Mouse (Mus musculus) testis, postnatal 14 days (tissue): ENCODE measurements at regions not wholly inside any gene's neighbourhood (a gene's known extent, or its start where the extent isn't known, plus 50 kb on each side); places are given as distances from the start of the nearest gene placed in this dataset.

Source experiments
- DNase-seq: peaks from one replicate; pipeline ENCODE4 v3.0.0; 2021; ENCODE audit warnings: low spot score

DNA sequence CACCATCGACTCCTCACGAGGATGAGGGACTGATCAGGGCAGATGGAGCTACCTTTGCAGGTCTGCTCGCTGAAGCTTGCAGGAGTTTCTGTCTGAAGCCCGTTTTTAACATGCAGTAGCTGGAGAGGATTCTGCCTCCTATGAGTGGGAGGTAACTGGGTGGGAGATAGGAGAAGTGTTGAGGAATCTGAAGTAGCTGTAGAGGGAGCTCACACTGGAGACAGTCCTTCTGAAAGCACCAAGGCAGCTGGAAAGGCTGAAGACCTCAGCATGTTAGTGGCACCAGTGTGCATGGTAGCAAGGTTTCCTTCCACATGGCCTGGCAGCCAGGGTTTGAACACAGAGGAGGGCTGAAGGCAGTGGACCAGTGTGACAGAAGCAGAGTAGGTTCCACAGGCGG, 254.5 kb downstream of the Drd1 start:
- no peak for DNase-seq

DNA sequence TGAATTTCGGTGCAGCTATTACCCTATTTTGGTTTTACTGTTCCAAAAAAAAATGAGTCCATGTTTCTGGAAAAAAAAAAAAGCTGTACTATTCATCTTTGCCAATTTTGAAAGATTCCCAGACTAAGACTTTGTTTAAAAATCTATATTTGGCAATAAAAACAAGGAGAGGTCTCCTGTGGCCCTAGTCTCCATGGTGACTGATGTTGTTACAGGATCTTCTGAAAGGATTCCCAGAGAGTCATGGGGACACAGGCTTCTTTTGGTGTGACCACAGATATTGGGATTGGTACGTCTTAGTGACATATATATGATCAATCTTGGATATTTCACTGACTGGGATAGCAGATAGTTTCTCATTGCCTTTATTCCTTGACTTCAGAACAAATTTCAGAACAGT, 266.7 kb downstream of the Drd1 start:
- no peak for DNase-seq

DNA sequence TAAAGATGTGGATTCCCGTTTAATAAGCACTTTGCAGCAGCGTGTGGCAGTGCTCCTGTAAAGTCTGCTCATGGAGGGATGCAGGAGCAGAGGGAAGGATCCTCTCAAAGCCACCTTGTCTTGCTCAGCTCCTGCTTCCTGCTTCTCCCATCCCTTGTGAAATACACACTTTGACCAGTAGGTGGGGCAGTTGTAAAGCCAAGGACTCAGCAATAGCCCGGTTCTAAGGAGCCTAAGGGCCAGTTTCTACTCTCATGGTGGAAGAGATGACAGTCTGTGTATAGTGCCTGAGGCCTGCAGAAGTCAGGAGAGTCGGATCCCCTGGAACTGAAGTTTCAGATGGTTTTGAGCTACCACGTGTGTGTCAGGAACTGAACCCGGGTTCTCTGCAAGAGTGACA, 272.0 kb downstream of the Drd1 start:
- DNase-seq, result peak; percentile 53

DNA sequence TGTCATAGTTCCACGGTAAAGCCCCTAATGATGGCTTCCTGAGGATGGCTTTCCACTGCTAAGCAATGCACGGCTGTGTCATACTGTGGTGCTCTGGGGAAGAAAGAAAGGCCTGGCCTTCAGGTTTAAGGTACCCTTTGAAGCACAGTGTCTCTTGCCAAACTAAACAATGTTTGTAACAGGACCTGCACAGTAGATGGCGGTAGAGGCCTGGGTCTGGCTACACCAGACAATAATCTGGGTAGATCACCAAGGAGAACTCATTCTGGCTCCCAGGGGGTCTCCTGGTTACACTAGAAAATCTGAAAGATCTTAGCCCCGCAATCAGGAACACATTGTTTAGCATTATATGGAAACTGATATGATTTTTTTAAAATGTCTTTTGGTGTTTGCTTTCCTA, 276.4 kb downstream of the Drd1 start:
- no peak for DNase-seq

DNA sequence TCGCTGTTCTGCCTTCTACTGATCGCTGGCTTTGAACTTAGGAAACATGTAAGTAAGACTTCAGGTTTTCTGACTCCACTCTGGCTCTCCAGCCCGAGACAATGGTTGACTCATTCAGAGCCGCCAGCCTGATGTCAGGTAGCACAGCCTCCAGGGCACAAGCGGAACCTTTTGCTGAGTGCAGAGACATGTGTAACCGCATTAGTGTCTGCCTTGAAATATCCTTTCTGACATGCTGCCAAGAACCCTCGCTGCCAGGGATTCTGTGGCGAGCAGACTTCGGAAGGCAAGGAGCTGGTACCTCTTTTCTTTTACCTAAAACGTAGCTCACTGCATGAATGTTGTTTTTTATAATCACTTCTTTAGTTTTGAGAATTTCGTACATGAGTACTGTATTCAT, 279.1 kb downstream of the Drd1 start:
- DNase-seq, result no peak

DNA sequence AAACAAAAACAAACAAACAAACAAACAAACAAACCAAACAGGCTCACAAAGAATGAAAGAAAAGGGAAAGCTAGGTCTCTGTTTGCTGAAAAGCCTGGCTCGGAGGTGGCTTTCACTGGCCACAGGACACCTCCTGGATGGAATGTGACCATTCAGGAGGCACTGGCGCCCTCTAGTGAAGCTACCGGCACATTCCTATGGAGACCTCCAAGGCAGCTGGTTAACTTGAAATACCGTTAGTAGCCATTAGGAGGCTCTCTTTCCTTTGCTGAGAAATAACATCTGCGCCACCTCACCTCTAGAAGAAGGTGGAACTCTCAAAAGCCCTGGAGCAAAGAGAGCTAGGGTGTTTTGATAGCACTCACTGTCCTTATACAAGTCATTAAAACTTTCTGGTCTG, 279.8 kb downstream of the Drd1 start:
- DNase-seq, result peak; percentile 76

DNA sequence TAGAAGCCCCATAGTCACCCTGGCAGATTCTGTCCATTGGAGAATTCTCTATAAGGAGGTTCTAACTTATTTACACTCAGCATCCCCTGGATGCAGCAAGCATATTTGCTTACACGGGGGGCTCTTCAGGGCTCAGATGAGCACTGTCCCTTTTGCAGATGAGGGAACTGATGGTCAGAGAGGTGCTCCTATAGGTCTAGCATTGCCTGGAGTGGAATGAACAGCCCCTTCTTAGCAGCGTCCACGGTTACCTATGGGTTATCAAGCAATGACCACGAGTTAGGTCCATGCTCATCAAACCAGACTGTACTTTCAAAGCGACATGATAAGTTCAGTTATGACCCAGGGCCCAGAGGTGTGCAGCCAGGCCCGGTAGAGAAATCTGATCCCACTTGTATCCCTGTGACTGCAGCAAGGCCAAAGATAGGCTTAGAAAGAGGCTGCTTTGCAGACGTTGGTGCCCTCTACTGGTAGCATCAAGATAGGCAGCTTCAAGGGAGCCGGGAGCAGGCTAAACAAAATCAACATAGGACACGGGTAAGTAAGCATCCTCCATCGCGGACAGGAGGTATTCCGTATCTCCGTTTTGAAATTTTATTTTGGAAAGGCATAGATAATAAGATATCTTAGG, 290.8 kb downstream of the Drd1 start:
- DNase-seq, result peak; percentile 29

DNA sequence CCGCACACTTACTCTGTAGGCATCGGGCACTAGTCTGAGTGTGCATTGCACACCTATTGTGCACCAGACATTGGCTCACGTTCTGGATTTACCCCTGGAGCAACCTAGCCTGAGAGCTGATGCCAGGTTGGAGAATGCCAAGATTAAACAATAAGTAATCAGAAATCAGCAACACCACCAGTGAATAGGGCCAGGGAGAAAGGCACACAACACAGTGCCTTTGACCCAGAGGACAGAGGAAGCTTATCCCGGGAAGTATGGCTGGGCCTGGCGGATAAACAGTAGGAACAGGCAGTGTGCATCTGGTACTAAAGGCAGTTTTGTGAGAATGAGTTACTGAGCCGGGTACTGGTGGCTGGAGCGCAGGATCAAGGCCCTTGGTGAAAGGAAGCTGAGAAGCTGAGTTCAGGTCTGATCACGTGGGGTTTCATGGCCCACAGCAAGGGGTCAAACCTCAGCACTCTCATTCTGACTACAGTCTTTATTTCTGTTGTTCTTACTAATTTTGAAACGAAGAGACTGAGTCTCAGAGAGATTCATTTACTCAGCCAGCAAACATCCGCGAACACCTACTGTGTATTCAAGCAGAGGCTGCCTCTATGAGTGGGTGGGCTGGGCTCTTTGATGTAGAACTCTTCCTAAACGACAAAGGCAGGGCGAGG, 284.8 kb upstream of the Msx2 start:
- no peak for DNase-seq

DNA sequence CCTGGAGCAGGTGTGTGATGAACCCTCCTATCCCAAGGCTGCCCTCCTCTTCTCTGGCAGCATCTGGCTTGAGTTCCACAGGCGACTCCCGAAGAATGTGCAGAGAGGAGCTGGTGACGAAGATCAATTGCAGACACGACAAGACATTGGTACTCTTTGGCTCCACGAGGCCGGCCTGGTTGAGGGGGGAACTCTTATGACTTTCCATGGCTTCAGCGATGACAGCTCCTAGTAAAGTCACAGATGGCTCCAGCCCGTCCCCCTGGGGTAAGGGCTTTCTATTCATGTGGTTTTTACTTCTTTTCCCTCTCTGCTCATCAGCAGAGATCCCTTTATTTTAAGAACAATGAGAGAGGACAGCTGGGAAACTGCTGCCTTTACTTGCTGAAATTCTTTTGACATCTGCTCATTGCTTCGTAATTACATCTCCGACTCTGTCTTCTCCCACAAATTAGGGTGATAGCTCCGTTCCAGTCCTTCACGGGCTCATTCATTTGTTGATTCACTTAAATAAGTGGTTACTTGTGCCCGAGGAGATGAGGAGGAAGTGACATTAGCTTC, 284.2 kb upstream of the Msx2 start:
- DNase-seq, result no peak

DNA sequence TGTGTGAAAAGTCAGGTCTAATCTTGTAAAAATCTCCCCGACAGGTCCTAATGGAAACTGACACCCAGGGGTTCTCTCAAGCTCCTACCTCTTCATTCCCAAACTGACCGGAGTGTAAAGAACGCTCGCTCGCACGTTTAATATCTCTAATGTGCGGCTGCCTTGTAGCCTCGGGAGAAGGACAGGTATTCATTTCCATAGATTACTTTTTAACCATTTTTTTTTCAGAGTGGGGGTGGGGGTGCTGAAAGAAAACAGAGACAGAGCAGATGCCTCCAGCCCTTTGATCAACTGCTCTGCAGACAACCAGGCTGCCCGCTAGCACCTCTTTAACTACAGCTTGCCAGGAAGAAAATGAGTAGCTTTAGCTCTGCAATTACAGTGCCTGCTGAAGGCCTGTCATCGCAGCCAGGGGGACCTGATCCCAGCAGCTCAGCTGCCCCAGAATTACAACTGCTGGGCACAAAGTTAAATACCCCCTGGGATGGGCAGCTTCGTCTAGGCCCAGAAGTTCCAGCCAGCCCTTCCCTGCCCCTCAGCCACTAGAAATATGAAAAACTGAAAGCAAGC, 282.3 kb upstream of the Msx2 start:
- DNase-seq, result no peak

DNA sequence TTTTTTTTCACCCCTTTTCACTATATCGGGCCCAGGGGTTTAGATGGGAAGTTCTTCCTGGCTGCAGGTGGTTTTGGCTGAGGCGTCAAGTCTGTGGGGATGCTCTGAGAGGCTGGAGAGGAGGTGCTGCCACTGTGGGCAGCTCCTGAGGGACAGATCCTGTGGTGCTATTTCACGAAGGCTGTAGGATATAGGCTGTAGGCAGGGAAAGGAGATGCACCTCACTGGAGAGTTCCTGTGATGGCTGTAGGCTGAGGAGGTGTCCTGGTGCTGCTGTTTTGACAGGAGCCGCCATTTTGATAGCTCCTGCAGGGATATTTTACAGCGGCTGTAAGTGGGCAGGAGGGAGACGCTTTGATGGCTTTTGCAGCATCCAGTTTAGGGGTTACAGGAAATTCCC, 280.2 kb upstream of the Msx2 start:
- no peak for DNase-seq

DNA sequence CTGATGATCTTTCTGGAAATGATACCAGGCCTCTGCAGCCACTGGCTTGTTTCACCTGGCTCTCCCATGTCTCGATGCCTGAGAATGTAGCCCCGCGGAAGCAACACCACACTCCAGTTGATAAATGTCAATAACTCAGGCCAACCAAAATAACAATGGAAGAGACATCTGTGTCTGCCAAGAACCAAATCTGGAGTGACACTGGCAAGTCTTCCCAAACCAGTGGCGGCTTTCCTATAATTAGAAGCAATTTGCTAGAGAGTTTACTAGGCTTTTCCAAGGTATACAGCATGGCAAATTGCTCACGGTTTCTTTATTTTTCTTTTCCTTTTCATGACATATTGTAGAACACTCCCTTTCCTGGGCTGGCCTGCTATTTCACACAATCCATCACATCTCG, 268.1 kb upstream of the Msx2 start:
- no peak for DNase-seq

DNA sequence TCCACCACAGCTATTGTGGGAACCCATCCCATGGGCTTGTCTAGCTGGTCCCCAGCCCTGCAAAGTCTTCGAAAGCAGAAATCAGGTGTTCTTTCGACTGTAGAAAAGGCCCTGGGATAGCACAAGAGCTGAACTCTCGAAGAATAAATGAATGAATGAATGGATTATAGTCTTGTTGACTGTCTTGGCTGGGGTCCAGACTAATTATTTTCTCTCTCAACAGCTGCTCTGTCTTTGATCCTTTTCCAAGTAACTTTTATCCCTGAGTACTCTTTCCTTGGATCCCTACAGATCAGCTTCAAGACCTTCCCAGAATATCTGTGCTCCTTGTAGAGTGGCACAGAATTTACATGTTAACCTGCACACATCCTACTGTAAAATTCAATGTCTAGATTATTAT, 266.3 kb upstream of the Msx2 start:
- no peak for DNase-seq

DNA sequence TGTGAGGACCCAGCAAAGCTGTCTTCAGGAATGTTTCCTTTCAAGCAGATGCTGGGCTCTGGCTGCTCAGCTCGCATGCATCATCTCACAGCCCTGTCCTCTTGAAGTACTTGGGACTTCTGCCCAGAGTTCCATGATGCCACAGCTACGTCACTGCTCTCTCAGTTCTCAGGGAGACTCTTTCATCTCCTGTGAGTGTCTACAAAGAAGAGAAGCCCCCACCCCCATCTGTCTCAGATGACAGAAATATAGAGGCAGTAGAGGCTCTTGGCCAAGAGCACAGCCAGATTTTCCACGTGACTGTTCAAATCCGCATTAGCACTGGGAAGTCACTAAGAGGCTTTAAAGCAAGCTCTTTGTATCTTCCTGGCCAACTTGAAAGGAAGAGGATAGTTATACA, 262.1 kb upstream of the Msx2 start:
- no peak for DNase-seq

DNA sequence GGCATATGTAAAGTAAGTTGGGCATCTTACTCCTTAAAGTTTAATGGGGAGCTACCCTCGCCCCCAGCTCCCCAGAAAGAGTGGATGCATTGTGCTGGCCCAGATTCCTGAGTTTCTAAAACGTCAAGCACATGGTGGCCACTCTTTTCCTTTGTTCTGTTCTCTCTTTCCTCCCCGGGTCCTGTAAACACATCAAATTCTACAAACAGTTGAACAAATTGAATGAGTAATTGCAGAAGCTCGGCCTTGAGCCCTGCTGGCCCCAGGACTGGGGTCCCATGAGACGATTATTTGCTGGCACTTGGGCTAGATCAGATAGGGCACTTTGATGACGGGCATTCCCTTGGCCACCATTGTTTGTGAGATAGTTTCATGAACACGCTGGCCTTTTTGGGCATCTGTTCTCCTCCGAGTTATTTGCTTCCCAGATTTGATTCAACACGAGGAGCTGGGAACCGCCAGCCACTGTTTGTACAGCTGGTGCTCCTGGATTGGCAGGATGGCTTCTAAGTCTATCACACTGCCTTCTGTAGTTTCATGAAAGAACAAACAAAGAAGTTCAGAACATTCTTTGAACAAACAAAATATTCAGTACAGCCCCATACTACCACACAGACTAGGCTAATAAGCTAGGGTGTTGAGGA, 257.5 kb upstream of the Msx2 start:
- DNase-seq, result no peak

DNA sequence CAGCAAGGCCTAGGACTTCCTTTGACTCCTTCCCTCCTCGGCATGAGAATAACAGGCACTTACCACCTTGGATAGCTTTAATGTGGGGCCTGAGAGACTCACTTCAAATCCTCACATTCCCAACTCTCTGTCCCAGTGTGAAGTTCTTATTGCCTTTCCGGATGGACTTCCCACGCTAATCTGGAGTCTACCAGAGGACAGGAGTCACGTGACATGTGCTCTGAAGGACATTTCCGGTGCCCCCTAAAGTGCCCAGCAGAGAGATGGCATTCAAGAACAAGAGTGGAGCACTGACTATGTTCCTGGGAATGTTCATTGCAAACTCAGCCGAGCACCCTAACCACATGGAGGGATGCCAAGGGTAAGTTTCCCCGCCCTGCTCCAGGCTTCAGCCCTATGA, 257.0 kb upstream of the Msx2 start:
- no peak for DNase-seq

DNA sequence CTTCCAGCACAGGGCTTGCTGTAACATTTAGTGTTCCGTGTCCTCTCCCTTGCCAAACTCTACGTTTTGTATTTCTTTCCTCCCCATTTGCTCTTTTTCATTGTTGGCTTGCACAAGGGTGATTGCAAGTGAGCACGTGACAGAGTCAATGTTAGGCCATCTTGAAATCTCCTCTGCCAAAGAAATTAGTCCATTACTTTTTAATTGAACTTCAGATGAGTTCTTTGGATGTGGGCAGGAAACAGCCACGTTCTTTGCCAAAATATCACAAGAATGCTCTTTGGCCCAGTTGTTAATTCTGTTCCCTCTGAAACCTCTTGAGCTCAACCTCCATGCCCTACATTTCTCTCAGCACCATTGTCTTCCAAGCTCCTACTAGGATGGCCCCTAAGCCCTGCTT, 253.2 kb upstream of the Msx2 start:
- DNase-seq, result no peak

DNA sequence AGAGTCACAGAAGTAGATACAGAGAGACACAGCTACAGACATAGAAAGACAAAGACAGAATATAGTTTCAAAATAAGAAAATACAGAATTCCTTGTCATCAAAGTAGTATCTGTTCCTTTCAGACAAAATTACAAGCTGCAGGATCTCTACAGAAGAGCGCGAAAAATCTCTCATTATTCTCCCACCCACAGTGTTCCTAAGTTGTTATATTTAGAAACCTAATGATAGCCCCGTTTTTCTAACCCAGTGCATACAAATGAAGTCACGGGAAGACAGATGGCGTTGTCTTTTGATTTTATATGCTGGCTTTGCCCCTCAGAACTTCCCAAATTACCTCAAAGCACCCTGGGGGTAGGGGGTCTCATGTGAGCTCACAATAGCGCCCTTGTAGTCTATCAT, 250.0 kb upstream of the Msx2 start:
- no peak for DNase-seq

DNA sequence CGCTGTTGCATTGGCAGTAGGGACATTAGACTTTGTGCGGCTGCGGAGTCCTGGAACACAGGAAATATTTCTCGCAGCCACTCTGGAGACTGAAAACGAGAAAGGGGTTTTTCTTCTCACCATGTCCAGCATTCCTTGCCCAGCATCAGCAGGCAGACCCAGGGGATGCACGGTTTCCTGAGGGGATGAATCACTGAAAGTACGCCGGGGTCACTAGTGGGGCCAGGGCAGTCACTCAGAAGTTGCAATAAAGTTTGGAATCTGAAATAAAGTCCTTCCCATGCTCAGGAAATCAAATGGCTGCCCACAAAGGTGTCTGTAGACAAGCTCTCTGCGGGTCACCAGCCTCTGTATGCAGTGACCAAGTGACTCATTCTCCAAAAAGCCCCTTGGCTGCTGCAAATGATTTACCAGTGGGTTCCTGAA, 248.2 kb upstream of the Msx2 start:
- DNase-seq, result no peak

DNA sequence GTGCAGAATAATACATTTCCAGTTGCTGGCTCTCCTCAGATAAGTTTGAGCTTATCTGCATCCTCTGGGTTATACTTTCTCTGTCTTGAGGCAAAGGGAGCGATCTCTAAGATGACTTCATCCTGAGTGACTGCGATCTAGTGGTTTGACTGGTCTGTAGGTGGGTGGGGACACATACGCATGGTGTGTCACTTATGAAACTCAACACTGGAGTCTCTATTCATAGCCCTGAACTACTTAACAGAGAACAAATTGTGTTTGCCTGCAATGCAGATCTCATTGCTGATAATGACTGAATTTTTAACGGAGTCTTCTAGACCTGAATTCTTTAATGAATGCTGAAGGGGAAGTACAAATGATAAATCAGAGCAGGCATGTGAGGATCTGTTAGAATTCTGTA, 244.7 kb upstream of the Msx2 start:
- no peak for DNase-seq

DNA sequence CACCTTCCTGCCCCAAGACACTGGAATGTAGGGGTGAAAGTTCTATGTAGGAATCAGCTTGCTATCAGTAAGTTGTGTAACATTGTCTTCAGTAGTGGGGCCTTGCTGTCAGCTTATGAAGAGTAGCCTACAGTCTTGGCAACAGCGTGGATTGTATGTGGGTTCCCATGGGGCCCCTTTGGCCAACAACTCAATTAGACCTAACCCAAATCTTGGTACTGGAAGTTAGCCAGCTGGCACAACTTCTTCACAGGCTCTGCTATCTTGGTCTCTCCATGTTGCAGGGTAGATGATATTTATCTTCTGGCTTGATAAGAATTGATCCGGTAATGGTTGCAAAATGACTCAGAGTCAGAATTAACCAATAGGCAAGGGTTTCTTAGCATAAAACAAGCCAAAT, 244.2 kb upstream of the Msx2 start:
- DNase-seq, result no peak

DNA sequence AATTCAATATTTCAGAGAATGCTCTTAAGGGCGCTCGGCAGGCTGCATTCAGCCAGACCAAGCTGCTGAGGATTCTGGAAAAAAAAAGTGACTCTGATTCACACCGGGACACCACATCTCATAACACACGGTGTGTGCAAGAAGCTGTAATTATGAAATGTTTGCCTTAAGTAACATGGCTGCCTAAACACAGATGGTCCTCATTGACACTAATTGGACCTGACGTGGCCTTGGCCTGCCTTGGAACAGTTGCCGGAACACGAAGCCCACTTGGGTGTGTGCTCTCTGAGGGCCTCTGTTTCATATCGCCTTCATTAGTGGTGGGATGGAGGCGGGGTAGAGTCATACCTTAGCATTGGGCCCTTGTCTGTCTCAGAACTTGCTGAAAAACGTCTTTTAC, 236.2 kb upstream of the Msx2 start:
- DNase-seq, result no peak

DNA sequence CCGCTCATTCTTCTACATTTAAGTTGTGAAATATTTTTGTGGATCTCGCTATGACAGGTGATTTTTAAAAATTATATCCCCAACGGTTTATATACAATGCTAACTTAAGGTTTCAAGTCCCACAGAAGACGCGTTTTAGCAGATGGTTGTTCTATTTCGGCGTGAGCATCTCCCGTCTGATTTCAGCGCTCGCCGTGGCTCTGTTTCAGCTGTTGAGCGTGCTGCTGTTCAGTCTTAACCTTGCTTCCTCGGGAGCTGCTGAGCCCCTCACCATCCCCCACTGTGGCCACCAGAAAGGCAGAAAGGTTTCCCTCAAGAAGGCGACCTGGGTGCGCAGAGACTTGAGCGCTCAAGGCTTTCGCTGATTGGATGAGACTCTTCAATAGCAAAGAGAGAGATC, 234.7 kb upstream of the Msx2 start:
- DNase-seq, result no peak
